Mouse (Mus musculus) lung, embryonic 15.5 days (tissue): ENCODE measurements at regions not wholly inside any gene's neighbourhood (a gene's known extent, or its start where the extent isn't known, plus 50 kb on each side); places are given as distances from the start of the nearest gene placed in this dataset.

Source experiments
- ATAC-seq: fragments of 200-750 bp; cut with Nextera tagmentation; 2 replicates; pipeline ENCODE4 v1.8.0; 2017; ENCODE audit warnings: moderate number of reproducible peaks, borderline replicate concordance; ENCODE audit not compliant: low FRiP score, low TSS enrichment; ENCODE audit errors: extremely low read depth
- H3K27ac ChIP-seq: fragments of 300-500 bp; sonication (generic); 2 replicates; pipeline ENCODE4 v1.5.1; 2015; ENCODE audit warnings: moderate library complexity, mild to moderate bottlenecking, inconsistent platforms
- H3K27me3 ChIP-seq: fragments of 300-500 bp; sonication (generic); 2 replicates; pipeline ENCODE4 v1.6.1; 2015; ENCODE audit warnings: inconsistent platforms
- H3K36me3 ChIP-seq: fragments of 300-500 bp; sonication (generic); 2 replicates; pipeline ENCODE4 v1.6.1; 2015; ENCODE audit warnings: inconsistent platforms
- H3K4me1 ChIP-seq: fragments of 300-500 bp; sonication (generic); 2 replicates; pipeline ENCODE4 v1.6.1; 2015; ENCODE audit warnings: inconsistent platforms
- H3K4me2 ChIP-seq: fragments of 300-500 bp; sonication (generic); 2 replicates; pipeline ENCODE4 v1.6.1; 2015; ENCODE audit warnings: inconsistent platforms, mild to moderate bottlenecking, moderate library complexity
- H3K4me3 ChIP-seq: fragments of 300-500 bp; sonication (generic); 2 replicates; pipeline ENCODE4 v1.5.1; 2015; ENCODE audit warnings: mild to moderate bottlenecking, inconsistent platforms
- H3K9ac ChIP-seq: fragments of 300-500 bp; sonication (generic); 2 replicates; pipeline ENCODE4 v1.6.1; 2015; ENCODE audit warnings: inconsistent platforms
- H3K9me3 ChIP-seq: fragments of 300-500 bp; sonication (generic); 2 replicates; pipeline ENCODE4 v1.6.1; 2016; ENCODE audit warnings: inconsistent platforms
- WGBS: fragments of 180-500 bp; shearing (Covaris S2); methylation state at CpG from one replicate; pipeline ENCODE4 v1.1.7; 2015; 5-methylcytosine and 5-hydroxymethylcytosine counted together

DNA sequence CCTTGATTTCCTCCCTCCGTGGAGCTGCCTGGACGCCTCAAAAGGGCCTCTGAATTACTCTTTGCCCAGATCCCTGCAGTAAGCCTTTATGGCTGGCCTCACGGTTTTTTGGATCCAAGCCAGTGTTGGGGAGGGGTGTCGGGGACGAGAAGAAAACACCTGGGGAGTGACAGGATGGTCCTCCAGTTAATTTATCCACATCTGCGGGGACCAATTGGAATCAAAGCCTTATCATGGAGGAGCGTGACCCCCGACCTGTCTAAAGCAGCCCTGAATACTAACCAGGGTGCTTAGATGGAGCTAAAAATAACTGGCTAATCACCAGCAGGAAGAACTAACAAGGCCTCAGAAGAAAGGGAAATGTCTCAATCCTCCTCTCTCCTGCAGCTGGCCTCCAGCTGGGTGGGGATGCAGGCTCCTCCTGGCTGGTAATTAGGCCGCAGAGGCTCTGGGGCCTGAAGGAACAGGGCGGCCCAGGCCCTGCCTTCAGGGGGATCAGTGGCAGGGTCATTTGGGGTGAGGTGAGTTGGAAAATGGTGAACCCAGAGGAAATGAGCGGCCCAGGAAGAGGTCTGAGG is 107.2 kb upstream of the Atp1a1 start:
- ATAC-seq = peak; percentile 64; the same call in 1 of the 2 replicates
- peak overlapping the region; percentile 35; the same call in 1 of the 2 replicates for H3K27ac ChIP-seq
- H3K4me3 ChIP-seq = no peak overlapping the region
- H3K36me3 ChIP-seq = no peaks in the 10 kb centered on the region
- H3K27me3 ChIP-seq = no peaks in the 10 kb centered on the region
- no peaks in the 10 kb centered on the region for H3K9me3 ChIP-seq
- H3K9ac ChIP-seq = no peak overlapping the region
- H3K4me2 ChIP-seq = no peak overlapping the region
- peaks cover 31% of the 10 kb centered on the region for H3K4me1 ChIP-seq
- 24% methylated on average over 11 of the region's 11 CpGs for WGBS

DNA sequence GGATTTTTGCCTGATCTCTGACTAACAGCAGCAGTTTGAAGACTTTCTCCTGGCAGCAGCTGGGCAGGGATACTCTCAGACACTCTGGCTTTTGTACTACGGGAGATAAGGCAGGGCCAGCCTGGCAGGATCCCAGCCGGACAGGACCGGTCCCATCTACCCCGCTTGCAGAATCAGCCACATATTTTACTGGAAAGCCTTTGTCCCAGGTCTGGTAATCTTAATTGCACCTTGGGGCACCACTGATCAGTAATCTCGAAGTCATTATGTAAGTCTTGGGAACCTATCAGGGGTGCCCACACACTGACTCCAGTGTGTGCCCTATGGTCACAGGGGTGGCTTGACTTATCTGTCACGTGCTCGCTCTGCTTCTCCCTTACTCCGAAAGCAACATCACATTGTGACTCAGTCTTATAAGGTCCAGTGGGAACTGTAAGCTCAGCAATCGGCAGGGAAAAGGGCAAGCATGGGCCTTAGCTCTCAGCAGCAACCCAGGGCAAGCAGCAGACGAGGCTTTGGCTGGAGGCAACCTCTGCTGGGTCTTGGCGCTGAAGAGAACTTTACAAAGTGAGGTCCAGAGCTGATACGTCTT is 105.0 kb upstream of the Atp1a1 start:
- Histone ChIP-seq H3K27me3 (no peaks in the 10 kb centered on the region), H3K4me1 (peaks cover 37% of the 10 kb centered on the region), H3K9me3 (no peaks in the 10 kb centered on the region), H3K4me2 (no peak overlapping the region), H3K27ac (no peak overlapping the region), H3K4me3 (no peak overlapping the region), H3K36me3 (no peaks in the 10 kb centered on the region), H3K9ac (no peak overlapping the region)
- no peak for ATAC-seq
- WGBS = 64% methylated on average over 12 of the region's 12 CpGs

DNA sequence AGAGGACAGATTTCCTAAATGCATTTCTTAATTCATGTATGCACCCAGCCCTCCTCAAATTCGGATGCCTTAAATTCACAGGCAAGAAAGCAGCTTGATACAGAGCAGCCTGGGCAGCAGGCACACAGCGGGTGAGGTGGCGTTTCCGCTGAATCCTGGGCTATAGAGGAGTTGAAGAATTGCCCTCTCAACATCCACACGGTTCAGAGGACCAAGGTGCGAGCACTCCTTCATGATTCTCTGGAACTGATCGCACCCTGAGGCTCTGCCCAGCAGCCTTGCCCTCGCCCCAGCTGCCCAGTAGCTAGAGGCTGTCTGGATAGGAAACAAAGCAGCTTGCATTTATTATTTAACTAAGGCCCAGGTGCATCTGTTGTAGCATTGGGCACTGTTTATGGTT is 104.3 kb upstream of the Atp1a1 start:
- no peak overlapping the region for H3K4me2 ChIP-seq
- 82% methylated on average over 8 of the region's 8 CpGs for WGBS
- H3K4me1 ChIP-seq = peaks cover 37% of the 10 kb centered on the region
- no peak overlapping the region for H3K27ac ChIP-seq
- ATAC-seq = no peak
- H3K9ac ChIP-seq = no peak overlapping the region
- no peaks in the 10 kb centered on the region for H3K27me3 ChIP-seq
- H3K4me3 ChIP-seq = no peak overlapping the region
- H3K9me3 ChIP-seq = no peaks in the 10 kb centered on the region
- no peaks in the 10 kb centered on the region for H3K36me3 ChIP-seq

DNA sequence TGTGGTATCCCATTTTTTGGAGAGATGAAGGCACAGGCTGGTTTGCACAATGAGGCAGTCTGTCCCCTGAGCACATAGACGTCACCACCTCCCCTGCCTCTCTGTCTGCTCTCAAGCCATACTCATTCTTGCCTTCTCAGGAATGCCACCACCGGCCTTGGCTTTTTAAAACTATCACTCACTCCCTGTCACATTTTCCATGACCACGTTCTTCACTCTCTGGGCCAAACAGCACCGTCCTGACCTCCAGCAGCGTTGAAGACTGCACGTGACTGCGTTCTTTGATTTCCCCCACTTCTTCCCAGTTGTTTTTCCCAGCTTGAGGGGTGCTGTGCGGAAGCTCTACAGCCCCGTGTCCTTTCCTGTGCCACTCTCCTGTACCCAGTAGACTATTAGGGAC is 100.4 kb upstream of the Atp1a1 start:
- peaks cover 32% of the 10 kb centered on the region for H3K4me1 ChIP-seq
- no peak overlapping the region for H3K27ac ChIP-seq
- no peak overlapping the region for H3K4me3 ChIP-seq
- no peak for ATAC-seq
- no peak overlapping the region for H3K9ac ChIP-seq
- H3K4me2 ChIP-seq = no peak overlapping the region
- no peaks in the 10 kb centered on the region for H3K9me3 ChIP-seq
- H3K36me3 ChIP-seq = no peaks in the 10 kb centered on the region
- WGBS = 26% methylated on average over 9 of the region's 9 CpGs
- H3K27me3 ChIP-seq = no peaks in the 10 kb centered on the region

DNA sequence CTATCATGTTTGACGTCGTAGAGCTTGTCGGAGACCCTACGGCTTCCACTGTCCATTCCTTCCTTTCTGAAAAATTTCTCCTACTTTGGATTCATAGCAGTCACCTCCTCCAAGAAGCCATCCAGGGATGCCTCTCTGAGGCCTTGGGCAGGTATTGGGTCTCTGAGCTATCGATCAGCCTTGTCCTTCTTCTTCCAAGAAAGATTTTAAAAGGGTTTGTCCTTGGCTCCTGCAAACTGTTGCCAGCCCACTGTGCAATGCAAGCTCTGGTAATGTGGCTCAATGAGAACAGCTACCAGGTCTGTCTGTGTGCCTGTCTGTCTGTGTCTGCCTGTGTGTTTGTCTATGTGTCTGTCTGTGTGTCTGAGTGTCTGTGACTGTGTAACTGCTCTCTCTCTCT is 99.8 kb upstream of the Atp1a1 start:
- no peak for ATAC-seq
- Histone ChIP-seq H3K4me2 (no peak overlapping the region), H3K9ac (no peak overlapping the region), H3K4me3 (no peak overlapping the region), H3K27ac (no peak overlapping the region), H3K4me1 (peaks cover 32% of the 10 kb centered on the region), H3K36me3 (no peaks in the 10 kb centered on the region), H3K27me3 (no peaks in the 10 kb centered on the region), H3K9me3 (no peaks in the 10 kb centered on the region)
- 84% methylated on average over 5 of the region's 5 CpGs for WGBS

DNA sequence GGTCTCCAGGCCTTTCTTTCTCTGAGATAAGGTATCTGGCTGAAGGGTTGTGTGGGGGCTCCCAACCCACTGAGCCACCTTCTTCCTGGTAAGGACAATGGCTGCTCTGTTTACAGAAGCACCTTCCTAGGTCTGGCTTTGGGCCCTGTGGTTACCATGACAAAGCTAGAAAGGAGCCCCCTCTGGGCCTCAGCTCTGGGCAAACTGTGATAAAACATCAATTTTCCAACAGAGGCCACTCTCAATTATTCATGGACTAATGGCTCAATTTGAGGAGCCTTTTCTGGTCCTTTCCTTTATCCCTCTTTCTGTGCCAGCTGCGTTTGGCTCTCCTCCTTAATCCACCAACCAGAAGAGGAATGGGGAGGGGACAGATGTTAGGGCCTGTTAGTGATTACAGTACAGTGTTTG is 97.3 kb upstream of the Atp1a1 start:
- Histone ChIP-seq H3K4me1 (peaks cover 28% of the 10 kb centered on the region), H3K9me3 (no peaks in the 10 kb centered on the region), H3K4me2 (no peak overlapping the region), H3K27ac (peak overlapping the region; percentile 24; the same call in 1 of the 2 replicates), H3K4me3 (no peak overlapping the region), H3K27me3 (no peaks in the 10 kb centered on the region), H3K36me3 (no peaks in the 10 kb centered on the region), H3K9ac (no peak overlapping the region)
- no peak for ATAC-seq
- 41% methylated on average over 1 of the region's 1 CpGs for WGBS

DNA sequence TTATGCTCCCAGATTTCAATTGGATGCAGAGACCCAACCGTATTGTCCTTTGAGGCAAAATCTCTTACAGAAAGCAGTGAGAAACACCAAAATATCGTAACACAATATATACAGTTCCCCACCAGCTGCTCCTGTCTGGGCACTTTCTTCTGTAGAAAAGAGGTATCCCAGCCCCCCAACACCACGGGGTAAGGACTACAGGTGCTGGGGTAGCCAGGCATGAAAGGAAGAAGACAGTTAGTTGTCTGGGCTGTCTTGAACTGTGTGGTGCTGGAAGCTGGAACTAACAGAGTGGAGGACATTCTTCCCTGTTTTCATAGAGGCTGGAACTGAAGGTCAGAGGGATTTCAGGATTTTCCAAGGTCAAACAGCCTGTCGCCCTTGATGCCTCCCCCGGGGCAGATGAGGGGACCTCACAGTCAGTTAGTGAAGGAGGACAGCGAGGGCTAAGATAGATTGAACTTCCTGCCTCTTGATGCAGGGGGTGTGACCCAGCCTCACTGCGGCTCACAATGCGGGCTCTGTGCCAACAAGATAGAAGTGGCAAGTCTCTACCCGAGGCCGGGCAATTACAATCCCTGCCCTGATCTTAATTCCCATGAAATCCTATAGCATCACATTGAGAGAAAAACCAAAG is 96.6 kb upstream of the Atp1a1 start:
- Histone ChIP-seq H3K4me2 (no peak overlapping the region), H3K27me3 (no peaks in the 10 kb centered on the region), H3K4me3 (no peak overlapping the region), H3K4me1 (peaks cover 28% of the 10 kb centered on the region), H3K36me3 (no peaks in the 10 kb centered on the region), H3K9me3 (no peaks in the 10 kb centered on the region), H3K27ac (peak overlapping the region; percentile 24), H3K9ac (no peak overlapping the region)
- ATAC-seq = peak; percentile 58; the same call in 1 of the 2 replicates
- WGBS = 35% methylated on average over 10 of the region's 10 CpGs

DNA sequence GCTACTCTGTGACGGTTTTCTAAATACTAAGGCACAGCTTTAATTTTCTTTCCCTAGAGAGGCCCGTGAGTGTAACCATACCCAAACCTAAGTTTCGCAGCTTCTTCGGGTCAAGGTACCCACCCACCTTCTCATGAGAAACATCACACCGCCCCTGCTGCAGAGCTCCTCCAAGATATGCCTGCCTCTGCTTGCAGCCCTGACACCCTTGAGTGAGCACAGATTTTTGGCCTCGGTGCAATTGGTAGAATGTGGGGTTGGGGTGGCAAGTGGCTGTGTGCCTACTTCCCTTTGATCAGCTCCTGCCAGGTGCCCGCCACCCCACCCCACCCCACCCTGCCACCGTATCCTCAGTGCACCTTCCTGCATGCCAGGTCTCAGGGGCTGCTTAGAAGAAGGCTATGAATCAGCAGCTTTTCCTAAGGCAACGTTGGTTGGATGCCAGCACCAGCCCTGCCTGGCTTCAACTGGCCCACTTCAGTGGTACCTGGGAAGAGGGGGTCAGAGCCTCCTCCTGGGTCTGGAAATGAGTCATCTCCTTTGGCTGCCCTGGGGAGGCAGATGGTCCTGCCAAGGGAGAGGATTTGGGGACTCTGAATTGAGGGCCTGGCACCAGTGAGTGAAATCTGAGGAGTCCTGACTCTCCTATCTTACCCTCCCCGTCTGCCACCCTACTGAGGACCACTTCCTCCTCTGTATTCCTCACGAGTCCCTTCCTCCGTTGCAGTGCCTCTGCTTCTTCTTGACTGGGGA is 95.6 kb upstream of the Atp1a1 start:
- peak; percentile 12; the same call in 1 of the 2 replicates for ATAC-seq
- Histone ChIP-seq H3K9ac (no peak overlapping the region), H3K27me3 (no peaks in the 10 kb centered on the region), H3K27ac (no peak overlapping the region), H3K4me1 (peaks cover 26% of the 10 kb centered on the region), H3K36me3 (no peaks in the 10 kb centered on the region), H3K4me2 (no peak overlapping the region), H3K9me3 (no peaks in the 10 kb centered on the region), H3K4me3 (no peak overlapping the region)
- WGBS = 60% methylated on average over 12 of the region's 12 CpGs

DNA sequence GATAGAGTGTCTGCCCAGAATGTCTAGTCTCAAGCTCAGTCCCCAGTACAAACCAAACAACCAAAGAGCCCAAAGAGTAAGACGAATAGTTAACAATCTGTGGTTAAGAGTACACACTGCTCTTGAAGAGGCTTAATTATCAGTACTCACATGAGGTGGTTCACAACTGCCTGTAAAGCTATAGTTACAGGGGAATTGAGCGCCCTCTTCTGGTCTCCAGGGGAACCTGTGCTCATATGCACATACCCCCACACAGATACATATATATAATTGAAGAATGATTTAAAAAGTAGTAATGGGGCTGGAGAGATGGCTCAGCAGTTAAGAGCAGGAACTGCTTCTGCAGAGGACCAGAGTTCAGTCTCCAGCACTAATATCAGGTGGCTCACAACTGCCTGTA is 92.3 kb upstream of the Atp1a1 start:
- no peaks in the 10 kb centered on the region for H3K27me3 ChIP-seq
- 83% methylated on average over 2 of the region's 2 CpGs for WGBS

DNA sequence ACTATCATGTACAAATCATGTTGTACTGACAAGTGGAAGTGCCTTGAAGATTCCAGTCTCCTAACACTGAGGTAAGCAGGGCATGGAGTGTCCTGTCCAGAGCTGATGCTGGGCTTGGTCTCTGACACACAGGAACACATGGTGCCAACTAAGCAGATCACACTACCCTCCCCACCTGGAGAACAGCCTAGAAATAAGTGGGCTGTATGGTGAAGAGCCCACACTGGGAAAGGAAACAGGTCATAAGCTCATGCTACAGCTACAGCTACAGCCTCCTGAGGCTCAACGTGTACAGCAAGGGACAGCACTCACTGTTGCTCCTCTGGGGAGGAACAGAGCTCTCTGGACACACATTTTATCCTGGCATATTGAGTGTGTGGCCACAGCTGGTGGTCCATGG is 89.8 kb upstream of the Atp1a1 start:
- Histone ChIP-seq H3K27ac (no peak overlapping the region), H3K4me1 (no peaks in the 10 kb centered on the region), H3K9me3 (no peaks in the 10 kb centered on the region), H3K4me2 (no peak overlapping the region), H3K36me3 (no peaks in the 10 kb centered on the region), H3K27me3 (no peaks in the 10 kb centered on the region), H3K4me3 (no peak overlapping the region), H3K9ac (no peak overlapping the region)
- ATAC-seq = no peak
- 68% methylated on average over 1 of the region's 1 CpGs for WGBS

More for the DNA sequence above, 92.3 kb upstream of the Atp1a1 start:
- Histone ChIP-seq H3K9me3 (no peaks in the 10 kb centered on the region), H3K4me1 (peaks cover 20% of the 10 kb centered on the region), H3K36me3 (no peaks in the 10 kb centered on the region), H3K9ac (no peak overlapping the region), H3K27ac (no peak overlapping the region), H3K4me2 (no peak overlapping the region), H3K4me3 (no peak overlapping the region)
- ATAC-seq = no peak

DNA sequence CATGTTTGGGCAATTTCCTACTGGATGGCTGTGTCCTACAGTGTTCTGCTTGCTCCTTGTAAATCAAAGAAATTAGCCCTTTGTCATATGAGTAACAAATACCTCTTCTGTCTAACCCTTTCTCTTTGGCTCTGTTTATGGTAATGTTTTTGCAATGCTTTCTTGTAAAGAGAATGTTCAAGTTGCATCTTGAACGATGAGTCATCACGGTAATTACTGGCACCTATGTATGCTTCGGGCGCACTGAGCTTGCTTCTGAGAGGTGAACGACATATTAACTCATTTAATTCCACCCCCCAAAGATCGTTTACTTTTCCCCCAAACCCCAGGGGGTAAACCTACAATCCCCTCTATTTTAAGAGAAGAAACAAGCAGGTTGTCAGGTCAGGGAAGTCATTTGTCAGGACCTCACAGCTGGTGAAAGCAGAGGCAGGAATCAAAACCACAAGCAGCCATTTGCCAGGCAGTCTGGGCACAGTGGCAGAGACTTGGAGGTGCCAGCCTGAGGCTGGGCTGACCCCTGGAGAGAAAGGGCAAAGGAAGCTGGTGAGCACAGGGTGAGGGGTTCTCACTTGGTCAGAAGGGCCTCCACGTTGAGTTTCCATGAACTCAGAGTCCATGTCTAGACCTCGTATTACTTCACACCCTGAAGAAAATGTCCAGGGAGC is 87.6 kb upstream of the Atp1a1 start:
- Histone ChIP-seq H3K4me1 (no peaks in the 10 kb centered on the region), H3K9me3 (no peaks in the 10 kb centered on the region), H3K4me2 (no peak overlapping the region), H3K36me3 (no peaks in the 10 kb centered on the region), H3K9ac (no peak overlapping the region), H3K27ac (no peak overlapping the region), H3K4me3 (no peak overlapping the region), H3K27me3 (no peaks in the 10 kb centered on the region)
- no peak for ATAC-seq
- WGBS = 68% methylated on average over 8 of the region's 8 CpGs
